Mouse (Mus musculus) left cerebral cortex, postnatal 4 days (tissue): ENCODE results near the gene Vwa5b1. TPM values are rescaled to one million over a fixed set of nuclear protein-coding genes. Genes with fewer than 3 reads are reported as not detected.

Experiments
- DNase-seq: peaks from one replicate; pipeline ENCODE4 v3.0.0-alpha.2; 2022
- intact Hi-C: fragments of 180-260 bp; cut with DNase I; formaldehyde crosslinking; loops from one replicate; pipeline ENCODE4 v1.15.1; 2025
- total RNA-seq, 2 experiments: library from RNA; stranded (reverse); gene quantifications; 2 replicates each; pipeline ENCODE4 v1.2.3; 2021

Vwa5b1 gene
- total RNA-seq, 2 experiments from 2014 or later: 1.3 to 2.4 TPM

GRCm38 (mm10) chr4:138533877-138534276 lies 101.8 kb downstream of the Vwa5b1 start:
- intact Hi-C loops: no loop called here
- DNase-seq: no peak

- DNase-seq: no peak
- intact Hi-C loops: no loop called here
Observed at GRCm38 (mm10) chr4:138531761-138532160, 103.9 kb downstream of the Vwa5b1 start.

GRCm38 (mm10) chr4:138530011-138530410 lies 105.7 kb downstream of the Vwa5b1 start:
- no peak for DNase-seq
- intact Hi-C loops: no loop called here

- intact Hi-C loops: no loop called here
- DNase-seq: no peak
Observed at GRCm38 (mm10) chr4:138525684-138526083, 110.0 kb downstream of the Vwa5b1 start.

- intact Hi-C loops: no loop called here
Observed at GRCm38 (mm10) chr4:138524769-138525168, 110.9 kb downstream of the Vwa5b1 start.

DNA sequence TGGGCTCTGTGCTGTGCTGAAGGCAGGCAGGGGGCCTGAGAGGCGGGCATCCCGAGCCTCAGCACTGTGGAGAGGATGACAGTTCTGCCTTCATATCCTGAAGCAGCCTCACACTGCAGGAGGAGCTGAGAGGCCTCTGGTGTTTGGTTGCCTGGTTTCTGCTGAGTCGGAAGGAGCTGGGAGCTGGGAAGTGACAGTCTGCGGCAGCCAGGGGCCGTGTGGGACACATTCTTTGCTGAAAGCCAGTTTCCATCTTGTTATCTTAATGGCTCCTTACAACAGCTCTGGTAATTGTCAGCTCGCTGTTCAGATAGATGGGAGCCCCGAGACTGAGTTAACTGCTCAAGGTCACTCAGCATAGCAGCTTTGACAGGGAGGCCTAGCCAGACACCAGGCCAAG lies 111.9 kb downstream of the Vwa5b1 start:
- intact Hi-C loops: no loop called here
- no peak for DNase-seq

More at GRCm38 (mm10) chr4:138524769-138525168, 110.9 kb downstream of the Vwa5b1 start:
- DNase-seq: no peak

DNA sequence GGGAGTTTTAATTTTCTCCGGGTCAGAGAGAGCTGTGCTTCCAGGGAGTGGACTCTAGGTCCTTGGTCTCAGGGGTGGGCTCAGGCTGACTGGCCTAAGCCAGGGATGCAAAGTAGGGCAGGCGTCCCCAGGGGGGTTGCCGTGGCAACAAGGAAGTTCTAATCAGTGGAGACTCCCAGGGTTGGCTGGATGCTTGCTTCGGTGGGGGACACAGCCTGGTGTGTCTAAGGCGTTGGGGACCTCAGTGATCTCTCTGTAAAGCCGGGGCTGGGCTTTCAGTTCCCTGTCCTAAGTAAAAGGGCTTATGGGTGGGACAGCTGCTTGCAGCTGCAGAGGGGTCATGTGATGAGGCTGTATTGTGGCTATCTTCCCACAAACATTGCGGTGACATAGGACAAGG lies 113.4 kb downstream of the Vwa5b1 start:
- intact Hi-C loops: no loop called here
- DNase-seq: peak; percentile 69

DNA sequence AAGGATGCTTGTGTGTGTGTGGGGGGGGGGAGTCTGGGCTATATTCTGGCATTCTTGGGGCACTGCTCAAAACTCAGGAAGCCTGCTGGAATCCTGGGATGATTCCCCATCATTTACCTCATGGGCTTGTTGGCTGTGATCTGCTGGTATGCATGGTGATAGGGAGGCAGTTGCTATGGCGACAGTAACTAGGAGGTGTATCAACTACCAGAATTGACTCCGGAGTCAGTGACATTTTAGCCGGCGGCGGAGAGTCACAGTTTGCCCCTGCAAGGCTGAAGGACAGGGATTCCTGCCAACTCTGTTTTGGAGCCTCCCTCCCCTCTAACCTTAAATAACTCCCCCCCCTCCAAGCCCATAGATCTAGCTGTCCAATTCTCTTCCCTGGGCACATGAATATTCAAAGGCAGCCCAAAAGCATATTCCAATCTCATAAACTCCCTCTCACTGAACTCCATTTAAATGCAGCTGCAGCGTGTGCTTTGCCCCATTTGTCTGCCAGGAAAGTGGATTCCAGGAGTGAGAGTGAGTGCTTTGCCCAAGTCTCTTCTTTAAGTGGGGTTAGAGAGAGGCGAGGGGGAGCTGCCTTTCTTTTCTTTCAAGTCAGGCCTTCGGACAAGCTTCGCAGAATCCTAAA lies 118.4 kb downstream of the Vwa5b1 start:
- peak; percentile 50 for DNase-seq
- intact Hi-C loops: no loop called here

- DNase-seq: no peak
- intact Hi-C loops: no loop called here
Observed at GRCm38 (mm10) chr4:138516448-138516847, 119.2 kb downstream of the Vwa5b1 start.

Other genes starting within 250 kb of the Vwa5b1 start
- gene Fam43b, start 239.4 kb downstream of the Vwa5b1 start, total RNA-seq: 10 to 100 TPM; 27.7 to 30.6 TPM
- gene Mul1, start 201.2 kb downstream of the Vwa5b1 start, total RNA-seq: 10 to 100 TPM; 35.4 to 35.8 TPM
- gene Camk2n1, start 181.6 kb downstream of the Vwa5b1 start, total RNA-seq: 100 to 1,000 TPM; 106 to 110 TPM
- under 1 TPM in 1 of 2 experiments, not detected in 1; 0.10 TPM for gene Pla2g2c, start 88.9 kb upstream of the Vwa5b1 start, total RNA-seq
- gene Ubxn10, start 101.3 kb upstream of the Vwa5b1 start, total RNA-seq: 1 to 10 TPM; 1.4 to 1.7 TPM
- gene Pla2g2f, start 121.7 kb upstream of the Vwa5b1 start, total RNA-seq: not detected
- gene Pla2g2d, start 139.9 kb upstream of the Vwa5b1 start, total RNA-seq: not detected
- 1 to 10 TPM; 2.4 TPM for gene Pla2g5, start 227.6 kb upstream of the Vwa5b1 start, total RNA-seq
- not detected for gene Gm13030, start 238.1 kb upstream of the Vwa5b1 start, total RNA-seq
- not detected for gene Pla2g2e, start 242.1 kb upstream of the Vwa5b1 start, total RNA-seq